Mouse (Mus musculus): ENCODE results near the gene Olfr319. TPM values are rescaled to one million over a fixed set of nuclear protein-coding genes. Genes with fewer than 3 reads are reported as not detected.
"Not testable (repeated sequence)": the region's sequence is repeated elsewhere in the genome, so short reads cannot be mapped to it uniquely, and the experiment has no call there.

The Olfr319 gene
- total and polyA plus RNA-seq, 2 experiments from 2014 or later = not detected

DNA sequence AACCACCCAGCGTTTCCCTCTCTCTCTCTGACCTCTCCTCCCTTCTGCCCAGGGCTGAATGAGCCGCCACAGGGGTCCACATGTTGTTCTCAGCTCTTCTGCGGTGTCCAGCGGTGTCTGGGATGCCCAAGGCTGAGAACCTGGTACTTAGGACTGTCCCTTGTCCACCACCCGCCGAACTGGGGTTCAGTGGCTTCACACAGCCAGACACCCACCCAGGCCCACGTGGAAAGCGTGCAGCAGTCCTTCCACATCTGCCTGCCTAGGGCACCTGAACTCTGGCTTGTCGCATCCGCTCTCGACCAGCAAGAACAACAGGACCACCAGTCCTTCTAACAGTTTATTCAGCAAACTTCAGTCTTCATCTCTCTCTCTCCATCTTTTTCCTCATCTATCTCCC is 10.1 kb downstream of the Olfr319 start:
- DNase-seq (ENCODE audit: low spot score) (no peak), ATAC-seq (ENCODE audit: low FRiP score) (no peak)
- Histone ChIP-seq H3K27me3 (ENCODE audit: insufficient read depth, low read length) (no peaks in the 10 kb centered on the region), H3K4me1 (ENCODE audit: insufficient read depth, low read length) (no peaks in the 10 kb centered on the region), H3K9ac (replicated peaks; ENCODE audit: low read length, poor library complexity, severe bottlenecking) (no peak overlapping the region), H3K27ac (ENCODE audit: low read depth, low read length) (no peak overlapping the region), H3K4me3 (ENCODE audit: low read depth, low read length) (no peak overlapping the region), H3K4me2 (ENCODE audit: low read depth, low read length, poor library complexity, severe bottlenecking) (no peak overlapping the region), H3K9me3 (ENCODE audit: low read length) (no peaks in the 10 kb centered on the region), H3K36me3 (ENCODE audit: insufficient read depth, low read length) (no peaks in the 10 kb centered on the region)
- no peak for TF ChIP-seq CTCF (IDR thresholded peaks at IDR 0.05)
- WGBS = 81% methylated on average over 11 of the region's 11 CpGs

DNA sequence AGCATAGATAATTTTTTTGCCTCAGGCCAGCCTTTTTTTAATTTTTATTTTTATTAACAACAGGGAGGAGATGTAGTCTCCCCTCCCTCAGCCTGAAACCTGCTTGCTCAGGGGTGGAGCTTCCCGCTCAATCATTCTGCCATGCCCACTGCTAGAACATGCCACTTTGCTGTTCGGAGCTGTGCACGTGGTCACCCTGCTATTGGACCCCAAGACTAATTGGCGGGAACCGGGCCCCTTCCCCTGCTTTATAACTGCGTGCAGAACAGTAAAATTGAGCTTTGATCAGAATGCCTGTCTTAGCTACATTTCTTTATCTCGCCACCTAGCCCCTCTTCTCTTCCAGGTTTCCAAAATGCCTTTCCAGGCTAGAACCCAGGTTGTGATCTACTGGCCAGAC is 18.8 kb downstream of the Olfr319 start:
- H3K9me3 ChIP-seq (ENCODE audit: low read length); H3K9ac ChIP-seq (replicated peaks; ENCODE audit: low read length, poor library complexity, severe bottlenecking); H3K4me1 ChIP-seq (ENCODE audit: insufficient read depth, low read length); H3K27ac ChIP-seq (ENCODE audit: low read depth, low read length); H3K36me3 ChIP-seq (ENCODE audit: insufficient read depth, low read length); H3K4me2 ChIP-seq (ENCODE audit: low read depth, low read length, poor library complexity, severe bottlenecking); DNase-seq (ENCODE audit: low spot score); H3K27me3 ChIP-seq (ENCODE audit: insufficient read depth, low read length); H3K4me3 ChIP-seq (ENCODE audit: low read depth, low read length); ATAC-seq (ENCODE audit: low FRiP score): not testable (repeated sequence)
- 94% methylated on average over 7 of the region's 7 CpGs for WGBS

DNA sequence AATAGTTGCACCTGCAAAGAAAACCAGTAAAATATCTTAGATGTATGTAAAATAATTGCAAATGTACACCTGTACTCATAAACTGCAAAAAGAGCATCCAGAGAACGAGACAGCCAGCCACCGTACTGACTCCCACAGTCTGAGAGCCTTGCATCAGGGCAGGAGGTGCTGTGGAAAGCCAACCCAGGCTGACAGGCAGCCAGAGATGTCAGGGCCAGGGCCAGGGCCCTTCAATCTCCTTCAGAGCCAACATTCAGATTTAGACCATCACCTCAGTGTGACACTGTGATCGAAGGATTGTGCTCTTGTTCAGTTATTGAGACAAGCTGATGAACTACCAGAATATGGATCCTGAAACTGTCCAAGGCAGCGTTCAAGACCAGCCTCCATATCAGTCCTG is 20.7 kb downstream of the Olfr319 start:
- 83% methylated on average over 4 of the region's 4 CpGs for WGBS
- no peak for TF ChIP-seq CTCF (IDR thresholded peaks at IDR 0.05)
- Histone ChIP-seq H3K27ac (ENCODE audit: low read depth, low read length) (no peak overlapping the region), H3K9ac (replicated peaks; ENCODE audit: low read length, poor library complexity, severe bottlenecking) (no peak overlapping the region), H3K4me2 (ENCODE audit: low read depth, low read length, poor library complexity, severe bottlenecking) (no peak overlapping the region), H3K36me3 (ENCODE audit: insufficient read depth, low read length) (no peaks in the 10 kb centered on the region), H3K4me3 (ENCODE audit: low read depth, low read length) (no peak overlapping the region), H3K9me3 (ENCODE audit: low read length) (no peaks in the 10 kb centered on the region), H3K4me1 (ENCODE audit: insufficient read depth, low read length) (no peaks in the 10 kb centered on the region), H3K27me3 (ENCODE audit: insufficient read depth, low read length) (no peaks in the 10 kb centered on the region)
- no peak for DNase-seq (ENCODE audit: low spot score)
- ATAC-seq (ENCODE audit: low FRiP score) = no peak

DNA sequence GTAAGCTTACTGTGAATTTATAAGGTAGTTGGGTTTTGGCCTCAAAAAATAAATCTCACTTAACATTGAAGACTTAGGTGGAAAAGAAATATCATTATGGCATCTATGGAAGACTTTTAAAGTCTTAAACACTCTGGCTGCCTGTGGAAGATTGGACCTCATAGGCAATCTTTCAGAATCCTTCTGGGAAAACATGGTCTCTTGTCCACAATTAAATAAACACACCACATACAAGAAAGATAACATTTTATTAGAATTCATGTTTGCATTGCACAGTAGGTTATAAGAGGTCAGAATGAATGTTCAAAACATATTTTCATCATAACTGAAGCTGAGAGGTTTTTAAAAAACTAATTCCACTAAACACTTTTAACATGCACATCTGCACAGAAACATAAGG is 25.0 kb downstream of the Olfr319 start, which contains the start of gene Olfr318:
Olfr318 (minus strand) TSS at position 101 of the 400 bp plus-strand sequence.
- no peak for TF ChIP-seq CTCF (IDR thresholded peaks at IDR 0.05)
- Histone ChIP-seq H3K4me1 (ENCODE audit: insufficient read depth, low read length) (no peaks in the 10 kb centered on the region), H3K36me3 (ENCODE audit: insufficient read depth, low read length) (no peaks in the 10 kb centered on the region), H3K4me3 (ENCODE audit: low read depth, low read length) (no peak within 1 kb of the TSS), H3K9ac (replicated peaks; ENCODE audit: low read length, poor library complexity, severe bottlenecking) (no peak within 1 kb of the TSS), H3K27me3 (ENCODE audit: insufficient read depth, low read length) (no peaks in the 10 kb centered on the region), H3K9me3 (ENCODE audit: low read length) (no peaks in the 10 kb centered on the region), H3K4me2 (ENCODE audit: low read depth, low read length, poor library complexity, severe bottlenecking) (no peak within 1 kb of the TSS), H3K27ac (ENCODE audit: low read depth, low read length) (no peak within 1 kb of the TSS)
- no peak for DNase-seq (ENCODE audit: low spot score)
- ATAC-seq (ENCODE audit: low FRiP score) = no peak

- 79% methylated on average over 6 of the region's 6 CpGs for WGBS
- H3K9me3 ChIP-seq (ENCODE audit: low read length); H3K9ac ChIP-seq (replicated peaks; ENCODE audit: low read length, poor library complexity, severe bottlenecking); ATAC-seq (ENCODE audit: low FRiP score); H3K27ac ChIP-seq (ENCODE audit: low read depth, low read length); H3K4me3 ChIP-seq (ENCODE audit: low read depth, low read length); H3K36me3 ChIP-seq (ENCODE audit: insufficient read depth, low read length); H3K27me3 ChIP-seq (ENCODE audit: insufficient read depth, low read length); DNase-seq (ENCODE audit: low spot score); H3K4me2 ChIP-seq (ENCODE audit: low read depth, low read length, poor library complexity, severe bottlenecking); H3K4me1 ChIP-seq (ENCODE audit: insufficient read depth, low read length): not testable (repeated sequence)
Observed at GRCm38 (mm10) chr11:58727896-58728650, 29.1 kb downstream of the Olfr319 start.

DNA sequence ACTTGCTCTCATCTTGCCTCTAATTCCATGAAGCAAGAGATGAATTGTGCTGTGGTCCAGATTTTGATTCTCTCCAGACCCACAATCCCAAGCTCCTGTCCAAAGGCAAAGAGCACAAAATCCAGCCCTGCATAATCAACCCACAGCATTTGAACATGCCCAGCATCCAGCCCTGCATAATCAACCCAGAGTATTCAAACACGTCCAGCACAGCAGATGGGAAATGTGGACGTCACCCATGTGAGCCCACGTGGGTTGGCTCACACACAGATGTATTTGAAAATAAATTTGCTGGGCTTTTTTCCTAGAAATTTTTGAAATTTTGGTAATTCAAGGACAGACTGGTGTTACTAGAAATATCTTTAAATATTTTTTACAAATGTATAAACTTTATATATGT is 34.4 kb downstream of the Olfr319 start:
- Histone ChIP-seq H3K9ac (replicated peaks; ENCODE audit: low read length, poor library complexity, severe bottlenecking) (no peak overlapping the region), H3K4me2 (ENCODE audit: low read depth, low read length, poor library complexity, severe bottlenecking) (no peak overlapping the region), H3K4me3 (ENCODE audit: low read depth, low read length) (no peak overlapping the region), H3K27ac (ENCODE audit: low read depth, low read length) (no peak overlapping the region), H3K27me3 (ENCODE audit: insufficient read depth, low read length) (no peaks in the 10 kb centered on the region), H3K4me1 (ENCODE audit: insufficient read depth, low read length) (no peaks in the 10 kb centered on the region), H3K36me3 (ENCODE audit: insufficient read depth, low read length) (no peaks in the 10 kb centered on the region), H3K9me3 (ENCODE audit: low read length) (no peaks in the 10 kb centered on the region)
- 48% methylated on average over 3 of the region's 3 CpGs for WGBS
- TF ChIP-seq CTCF (IDR thresholded peaks at IDR 0.05) = no peak
- peak; percentile 58 for DNase-seq (ENCODE audit: low spot score)
- no peak for ATAC-seq (ENCODE audit: low FRiP score)
